Mouse (Mus musculus) lung, postnatal 4 days (tissue): ENCODE measurements around the gene Polr2l.
"Not testable (repeated sequence)": the region's sequence is repeated elsewhere in the genome, so short reads cannot be mapped to it uniquely, and the experiment has no call there.

Experiments
- DNase-seq, 2 experiments: peaks; one replicate each; pipeline ENCODE4 v3.0.0; 2021

Polr2l gene

GRCm38 (mm10) chr7:141447110-141447991, 27.6 kb downstream of the Polr2l start, which contains the start of gene Rplp2:
Gene Rplp2 (plus strand): TSS chr7:141447370.
- peak; percentile 95 to 96 for DNase-seq

GRCm38 (mm10) chr7:141446374-141446773, 28.6 kb downstream of the Polr2l start:
- DNase-seq: not testable (repeated sequence)

- DNase-seq: peak; percentile 79 to 86
Measured at GRCm38 (mm10) chr7:141443828-141444237, 31.1 kb downstream of the Polr2l start, which contains the start of gene Pidd1. Gene Pidd1 (minus strand): TSS chr7:141444025.

GRCm38 (mm10) chr7:141443081-141443821, 31.7 kb downstream of the Polr2l start:
- DNase-seq: peak; percentile 46 to 48

GRCm38 (mm10) chr7:141442199-141442598, 32.7 kb downstream of the Polr2l start:
- peak in 1 of 2 experiments; percentile 23 for DNase-seq

- peak in 1 of 2 experiments; percentile 26 for DNase-seq
Measured at GRCm38 (mm10) chr7:141441460-141441859, 33.5 kb downstream of the Polr2l start.

- peak; percentile 73 to 81 for DNase-seq
Measured at GRCm38 (mm10) chr7:141440613-141441012, 34.3 kb downstream of the Polr2l start.

GRCm38 (mm10) chr7:141439811-141440210, 35.1 kb downstream of the Polr2l start:
- DNase-seq: no peak

- no peak for DNase-seq
Measured at GRCm38 (mm10) chr7:141439140-141439679, 35.7 kb downstream of the Polr2l start.

- DNase-seq: no peak
Measured at GRCm38 (mm10) chr7:141438201-141438968, 36.5 kb downstream of the Polr2l start.

- peak; percentile 87 to 89 for DNase-seq
Measured at GRCm38 (mm10) chr7:141437178-141438120, 37.5 kb downstream of the Polr2l start, which contains the start of gene Slc25a22. Gene Slc25a22 (minus strand): TSS chr7:141437892.

GRCm38 (mm10) chr7:141436523-141436892, 38.4 kb downstream of the Polr2l start:
- DNase-seq: no peak

GRCm38 (mm10) chr7:141435856-141436522, 38.9 kb downstream of the Polr2l start:
- DNase-seq: no peak

GRCm38 (mm10) chr7:141435129-141435855, 39.6 kb downstream of the Polr2l start:
- DNase-seq: peak; percentile 53 to 61

- no peak for DNase-seq
Measured at GRCm38 (mm10) chr7:141434464-141434863, 40.5 kb downstream of the Polr2l start.

GRCm38 (mm10) chr7:141433517-141434400, 41.2 kb downstream of the Polr2l start:
- DNase-seq: no peak

GRCm38 (mm10) chr7:141432741-141433516, 42.0 kb downstream of the Polr2l start:
- no peak for DNase-seq

- no peak for DNase-seq
Measured at GRCm38 (mm10) chr7:141432186-141432611, 42.7 kb downstream of the Polr2l start.
